Mouse (Mus musculus) spleen, adult 2 months (tissue): Measurements from ENCODE around the gene Prdm15. TPM values are rescaled to one million over a fixed set of nuclear protein-coding genes. Genes with fewer than 3 reads are reported as not detected.

Experiments
- DNase-seq, 2 experiments: peaks; one replicate each; pipeline versions ENCODE4 v3.0.0 to v3.0.0-alpha.2; 2012 to 2021; ENCODE audit warnings: low spot score in 2 of 2, low read depth in 1 of 2
- H3K27ac ChIP-seq: fragments of 200-500 bp; 2 replicates; pipeline ENCODE4 v1.5.1; 2012; ENCODE audit warnings: low read length, inconsistent platforms; ENCODE audit not compliant: insufficient read depth
- H3K27me3 ChIP-seq: fragments of 200-500 bp; 2 replicates; pipeline ENCODE4 v1.6.1; 2012; ENCODE audit warnings: mild to moderate bottlenecking, moderate library complexity, low read length, inconsistent platforms; ENCODE audit not compliant: control insufficient read depth, insufficient read depth
- H3K36me3 ChIP-seq: fragments of 200-500 bp; 2 replicates; pipeline ENCODE4 v1.6.1; 2012; ENCODE audit warnings: mild to moderate bottlenecking, low read length, inconsistent platforms; ENCODE audit not compliant: control insufficient read depth, insufficient read depth
- H3K4me1 ChIP-seq: fragments of 200-500 bp; 2 replicates; pipeline ENCODE4 v1.6.1; 2011; ENCODE audit warnings: inconsistent platforms; ENCODE audit not compliant: control insufficient read depth, insufficient read depth, insufficient read length
- H3K4me3 ChIP-seq: fragments of 200-500 bp; 2 replicates; pipeline ENCODE4 v1.5.1; 2011; ENCODE audit warnings: mild to moderate bottlenecking, inconsistent platforms; ENCODE audit not compliant: insufficient read depth, insufficient read length; ENCODE audit errors: extremely low read depth
- CTCF ChIP-seq: fragments of 200-500 bp; IDR thresholded peaks from 2 replicates; pipeline ENCODE4 v1.5.1; 2011; ENCODE audit warnings: mild to moderate bottlenecking, inconsistent platforms; ENCODE audit not compliant: insufficient read depth, insufficient read length, insufficient replicate concordance; ENCODE audit errors: extremely low read depth
- POLR2A ChIP-seq: fragments of 200-500 bp; IDR thresholded peaks from 2 replicates; pipeline ENCODE4 v1.6.1; 2011; ENCODE audit warnings: low read depth, low read length, inconsistent platforms
- WGBS: fragments of 180-500 bp; shearing (Covaris S2); methylation state at CpG from one replicate; pipeline ENCODE4 v1.1.7; 2018; 5-methylcytosine and 5-hydroxymethylcytosine counted together
- polyA plus RNA-seq: library from polyadenylated mRNA; depleted of rRNA; stranded (reverse); fragments of >200 nt; gene quantifications from 2 replicates; pipeline ENCODE4 v1.2.3, GENCODE M21; 2012

Gene Prdm15
- polyA plus RNA-seq, 1 experiment, result 11.1 TPM

GRCm38 (mm10) chr16:97823311-97824007 is 28.2 kb downstream of the Prdm15 start:
- Histone ChIP-seq H3K27ac (no peak overlapping the region), H3K4me1 (no peaks in the 10 kb centered on the region)
- WGBS, result 94% methylated on average over 6 of the region's 6 CpGs

GRCm38 (mm10) chr16:97819532-97819931 is 32.1 kb downstream of the Prdm15 start:
- H3K4me1 ChIP-seq, result no peaks in the 10 kb centered on the region
- no peaks in the 10 kb centered on the region for H3K27me3 ChIP-seq
- DNase-seq, result no peak
- TF ChIP-seq CTCF (no peak), POLR2A (no peak)
- no peak overlapping the region for H3K4me3 ChIP-seq
- WGBS, result 55% methylated on average over 4 of the region's 4 CpGs
- peaks cover 32% of the 10 kb centered on the region for H3K36me3 ChIP-seq
- no peak overlapping the region for H3K27ac ChIP-seq

More at GRCm38 (mm10) chr16:97823311-97824007, 28.2 kb downstream of the Prdm15 start:
- no peak for DNase-seq
- TF ChIP-seq CTCF, result no peak
- no peak for TF ChIP-seq POLR2A
- Histone ChIP-seq H3K27me3 (no peaks in the 10 kb centered on the region), H3K36me3 (peaks cover 14% of the 10 kb centered on the region), H3K4me3 (no peak overlapping the region)

- H3K36me3 ChIP-seq, result peaks cover 34% of the 10 kb centered on the region
- 93% methylated on average over 1 of the region's 1 CpGs for WGBS
- H3K4me1 ChIP-seq, result no peaks in the 10 kb centered on the region
- DNase-seq, result no peak
- no peak overlapping the region for H3K4me3 ChIP-seq
- no peaks in the 10 kb centered on the region for H3K27me3 ChIP-seq
- TF ChIP-seq POLR2A, result no peak
- no peak for TF ChIP-seq CTCF
- H3K27ac ChIP-seq, result no peak overlapping the region
These were observed 34.2 kb downstream of the Prdm15 start for GRCm38 (mm10) chr16:97817414-97817813.

GRCm38 (mm10) chr16:97815269-97815668 is 36.4 kb downstream of the Prdm15 start:
- Histone ChIP-seq H3K4me3 (no peak overlapping the region), H3K27ac (no peak overlapping the region), H3K27me3 (no peaks in the 10 kb centered on the region), H3K4me1 (no peaks in the 10 kb centered on the region), H3K36me3 (peaks cover 36% of the 10 kb centered on the region)
- WGBS, result 76% methylated on average over 5 of the region's 5 CpGs
- no peak for DNase-seq
- TF ChIP-seq POLR2A, result no peak
- TF ChIP-seq CTCF, result no peak

- H3K27me3 ChIP-seq, result no peaks in the 10 kb centered on the region
- peaks cover 38% of the 10 kb centered on the region for H3K36me3 ChIP-seq
- no peak overlapping the region for H3K4me3 ChIP-seq
- no peaks in the 10 kb centered on the region for H3K4me1 ChIP-seq
- TF ChIP-seq POLR2A, result no peak
- no peak overlapping the region for H3K27ac ChIP-seq
- WGBS, result 94% methylated on average over 2 of the region's 2 CpGs
- no peak for DNase-seq
These were observed 37.6 kb downstream of the Prdm15 start for GRCm38 (mm10) chr16:97814060-97814459.

GRCm38 (mm10) chr16:97808881-97809280 is 42.8 kb downstream of the Prdm15 start:
- TF ChIP-seq CTCF, result no peak
- no peak for TF ChIP-seq POLR2A
- Histone ChIP-seq H3K4me1 (no peaks in the 10 kb centered on the region), H3K36me3 (peaks cover 40% of the 10 kb centered on the region)

GRCm38 (mm10) chr16:97805646-97806045 is 46.0 kb downstream of the Prdm15 start:
- Histone ChIP-seq H3K27me3 (no peaks in the 10 kb centered on the region), H3K27ac (no peak overlapping the region), H3K36me3 (peaks cover 36% of the 10 kb centered on the region), H3K4me1 (no peaks in the 10 kb centered on the region), H3K4me3 (no peak overlapping the region)
- TF ChIP-seq POLR2A (no peak), CTCF (no peak)
- no peak for DNase-seq
- 97% methylated on average over 3 of the region's 3 CpGs for WGBS

More at GRCm38 (mm10) chr16:97808881-97809280, 42.8 kb downstream of the Prdm15 start:
- WGBS, result 92% methylated on average over 3 of the region's 3 CpGs
- DNase-seq, result no peak
- no peaks in the 10 kb centered on the region for H3K27me3 ChIP-seq
- no peak overlapping the region for H3K4me3 ChIP-seq
- no peak overlapping the region for H3K27ac ChIP-seq
